Mouse (Mus musculus): Measurements from ENCODE around the gene Pknox1.

DNA sequence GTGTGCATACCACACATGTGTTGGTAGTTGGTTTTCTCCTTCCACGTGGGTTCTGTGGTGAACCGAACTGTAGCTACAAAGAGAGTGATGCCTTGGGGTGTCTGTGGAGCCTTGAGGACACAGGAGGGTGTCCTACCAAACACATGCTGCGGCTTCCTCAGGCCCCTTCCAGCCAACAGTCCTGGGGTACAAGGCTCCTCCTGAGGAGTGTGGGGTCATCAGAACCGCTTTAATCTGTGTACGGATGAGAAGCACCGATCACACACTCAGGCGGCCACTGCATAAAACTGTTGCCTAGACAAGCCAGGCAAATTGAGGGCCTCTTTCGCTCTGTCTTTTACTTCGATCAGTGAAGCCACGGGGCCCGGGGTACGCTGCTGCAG lies 911 bp upstream of the Pknox1 start:
- TF ChIP-seq TAL1 (IDR thresholded peaks at IDR 0.05; ENCODE audit: low read length) (no peak), GATA1 (IDR thresholded peaks at IDR 0.05; ENCODE audit: low read length) (no peak)

Measured in erythroblast, embryonic 14.5 days (primary cell).